Mouse (Mus musculus) hindbrain, embryonic 16.5 days (tissue): ENCODE data around the gene Nxn. TPM values are rescaled to one million over a fixed set of nuclear protein-coding genes. Genes with fewer than 3 reads are reported as not detected.
A peak's percentile ranks its signal among the peaks of the same experiment; 100 is the strongest.

ENCODE experiments used
- ATAC-seq: fragments of 200-750 bp; cut with Nextera tagmentation; 2 replicates; pipeline ENCODE4 v1.8.0; 2017; ENCODE audit warnings: moderate TSS enrichment, moderate library complexity
- H3K27ac ChIP-seq: fragments of 300-500 bp; sonication (generic); 2 replicates; pipeline ENCODE4 v1.5.1; 2014; ENCODE audit warnings: low read depth, mild to moderate bottlenecking, control low read depth, low read length, moderate library complexity
- H3K27me3 ChIP-seq: fragments of 300-500 bp; sonication (generic); replicated peaks from 2 replicates; pipeline ENCODE4 v1.6.1; 2014; ENCODE audit warnings: low read length; ENCODE audit not compliant: control insufficient read depth, insufficient read depth
- H3K36me3 ChIP-seq: fragments of 300-500 bp; sonication (generic); 2 replicates; pipeline ENCODE4 v1.6.1; 2014; ENCODE audit warnings: mild to moderate bottlenecking, low read length, moderate library complexity, mixed read lengths; ENCODE audit not compliant: control insufficient read depth, insufficient read depth
- H3K4me1 ChIP-seq: fragments of 300-500 bp; sonication (generic); 2 replicates; pipeline ENCODE4 v1.6.1; 2014; ENCODE audit warnings: low read depth, low read length; ENCODE audit not compliant: control insufficient read depth, insufficient read depth
- H3K4me2 ChIP-seq: fragments of 300-500 bp; sonication (generic); 2 replicates; pipeline ENCODE4 v1.6.1; 2014; ENCODE audit warnings: mild to moderate bottlenecking, low read length, control low read depth, moderate library complexity
- H3K4me3 ChIP-seq: fragments of 300-500 bp; sonication (generic); 2 replicates; pipeline ENCODE4 v1.5.1; 2014; ENCODE audit warnings: mild to moderate bottlenecking, low read length, control low read depth, moderate library complexity
- H3K9ac ChIP-seq: fragments of 300-500 bp; sonication (generic); 2 replicates; pipeline ENCODE4 v1.6.1; 2014; ENCODE audit warnings: low read depth, mild to moderate bottlenecking, control low read depth, low read length, moderate library complexity
- H3K9me3 ChIP-seq: fragments of 300-500 bp; sonication (generic); 2 replicates; pipeline ENCODE4 v1.6.1; 2014; ENCODE audit warnings: mild to moderate bottlenecking, low read length, moderate library complexity; ENCODE audit not compliant: control insufficient read depth
- WGBS: fragments of 180-500 bp; shearing (Covaris S2); extraction: QIAGEN DNeasy Blood & Tissue Kit; methylation state at CpG from one replicate; pipeline ENCODE4 v1.1.7; 2014; 5-methylcytosine and 5-hydroxymethylcytosine counted together
- polyA plus RNA-seq: library from polyadenylated mRNA; unstranded; fragments of >200 nt; fragmentation: Nextera tagmentation; extraction: Ambion mirVana; gene quantifications from 2 replicates; pipeline ENCODE4 v1.2.1, GENCODE M21; 2015

The Nxn gene
- polyA plus RNA-seq, 1 experiment from 2014 or later = 22.2 TPM

GRCm38 (mm10) chr11:76262611-76263351 is 136.2 kb downstream of the Nxn start:
- no peak overlapping the region for H3K27ac ChIP-seq
- H3K4me3 ChIP-seq = no peak overlapping the region
- WGBS = 3% methylated on average over 19 of the region's 19 CpGs
- peaks cover 19% of the 10 kb centered on the region for H3K4me1 ChIP-seq
- peak overlapping the region; percentile 6 for H3K4me2 ChIP-seq
- no peak for ATAC-seq
- H3K9me3 ChIP-seq = no peaks in the 10 kb centered on the region
- H3K36me3 ChIP-seq = no peaks in the 10 kb centered on the region
- no peaks in the 10 kb centered on the region for H3K27me3 ChIP-seq
- peak overlapping the region; percentile 5; the same call in 1 of the 2 replicates for H3K9ac ChIP-seq

- no peak for ATAC-seq
- Histone ChIP-seq H3K9ac (0 out of 2 replicates have a peak overlapping the region, but pooled peaks have one; percentile 9), H3K9me3 (no peaks in the 10 kb centered on the region), H3K36me3 (no peaks in the 10 kb centered on the region), H3K27ac (peak overlapping the region; percentile 18; the same call in 1 of the 2 replicates), H3K4me2 (no peak overlapping the region), H3K4me3 (no peak overlapping the region), H3K4me1 (peaks cover 16% of the 10 kb centered on the region), H3K27me3 (no peaks in the 10 kb centered on the region)
- WGBS = 63% methylated on average over 12 of the region's 12 CpGs
Measured at GRCm38 (mm10) chr11:76261224-76261623, 137.7 kb downstream of the Nxn start.

- Histone ChIP-seq H3K9ac (no peak overlapping the region), H3K27ac (peak overlapping the region; percentile 18; the same call in 1 of the 2 replicates)
- ATAC-seq = 0 out of 2 replicates have a peak, but pooled peaks have one; percentile 29
Measured at GRCm38 (mm10) chr11:76260208-76261050, 138.5 kb downstream of the Nxn start.

GRCm38 (mm10) chr11:76258511-76258910 is 140.4 kb downstream of the Nxn start:
- WGBS = 72% methylated on average over 6 of the region's 6 CpGs
- no peak for ATAC-seq

More at GRCm38 (mm10) chr11:76260208-76261050, 138.5 kb downstream of the Nxn start:
- H3K4me3 ChIP-seq = no peak overlapping the region
- no peaks in the 10 kb centered on the region for H3K36me3 ChIP-seq
- 29% methylated on average over 10 of the region's 10 CpGs for WGBS
- no peaks in the 10 kb centered on the region for H3K27me3 ChIP-seq
- H3K9me3 ChIP-seq = no peaks in the 10 kb centered on the region
- H3K4me1 ChIP-seq = peaks cover 16% of the 10 kb centered on the region
- H3K4me2 ChIP-seq = no peak overlapping the region

GRCm38 (mm10) chr11:76257386-76257785 is 141.6 kb downstream of the Nxn start:
- no peak overlapping the region for H3K27ac ChIP-seq
- H3K36me3 ChIP-seq = no peaks in the 10 kb centered on the region
- no peak overlapping the region for H3K4me3 ChIP-seq
- H3K9me3 ChIP-seq = no peaks in the 10 kb centered on the region
- no peak for ATAC-seq
- H3K4me1 ChIP-seq = peaks cover 16% of the 10 kb centered on the region
- no peak overlapping the region for H3K9ac ChIP-seq
- WGBS = 78% methylated on average over 4 of the region's 4 CpGs
- no peak overlapping the region for H3K4me2 ChIP-seq
- no peaks in the 10 kb centered on the region for H3K27me3 ChIP-seq

More at GRCm38 (mm10) chr11:76258511-76258910, 140.4 kb downstream of the Nxn start:
- no peaks in the 10 kb centered on the region for H3K9me3 ChIP-seq
- no peaks in the 10 kb centered on the region for H3K36me3 ChIP-seq
- peaks cover 23% of the 10 kb centered on the region for H3K4me1 ChIP-seq
- H3K9ac ChIP-seq = no peak overlapping the region
- H3K27me3 ChIP-seq = no peaks in the 10 kb centered on the region
- no peak overlapping the region for H3K4me3 ChIP-seq
- no peak overlapping the region for H3K27ac ChIP-seq
- no peak overlapping the region for H3K4me2 ChIP-seq

- no peak for ATAC-seq
- no peaks in the 10 kb centered on the region for H3K9me3 ChIP-seq
- 0 out of 2 replicates have a peak, but pooled peaks cover 2% of the 10 kb centered on the region for H3K36me3 ChIP-seq
- no peak overlapping the region for H3K9ac ChIP-seq
- H3K4me1 ChIP-seq = peaks cover 13% of the 10 kb centered on the region
- H3K27me3 ChIP-seq = no peaks in the 10 kb centered on the region
- WGBS = 44% methylated on average over 5 of the region's 5 CpGs
- no peak overlapping the region for H3K27ac ChIP-seq
- no peak overlapping the region for H3K4me2 ChIP-seq
- no peak overlapping the region for H3K4me3 ChIP-seq
Measured at GRCm38 (mm10) chr11:76256129-76256528, 142.8 kb downstream of the Nxn start.

- Histone ChIP-seq H3K9ac (no peak overlapping the region), H3K4me2 (no peak overlapping the region), H3K9me3 (no peaks in the 10 kb centered on the region), H3K4me1 (peaks cover 13% of the 10 kb centered on the region), H3K4me3 (no peak overlapping the region), H3K36me3 (peaks cover 6% of the 10 kb centered on the region; the same call in 1 of the 2 replicates), H3K27ac (no peak overlapping the region; the same call in 1 of the 2 replicates), H3K27me3 (no peaks in the 10 kb centered on the region)
- ATAC-seq = no peak
- 52% methylated on average over 4 of the region's 4 CpGs for WGBS
Measured at GRCm38 (mm10) chr11:76255431-76256001, 143.4 kb downstream of the Nxn start.

GRCm38 (mm10) chr11:76253918-76254264 is 145.0 kb downstream of the Nxn start:
- 52% methylated on average over 4 of the region's 4 CpGs for WGBS
- no peaks in the 10 kb centered on the region for H3K9me3 ChIP-seq
- H3K4me3 ChIP-seq = no peak overlapping the region
- peaks cover 14% of the 10 kb centered on the region for H3K36me3 ChIP-seq
- H3K4me1 ChIP-seq = peaks cover 9% of the 10 kb centered on the region; the same call in 1 of the 2 replicates
- ATAC-seq = no peak; the same call in 1 of the 2 replicates
- no peak overlapping the region for H3K27ac ChIP-seq
- H3K9ac ChIP-seq = no peak overlapping the region
- no peaks in the 10 kb centered on the region for H3K27me3 ChIP-seq
- no peak overlapping the region for H3K4me2 ChIP-seq
